25 mouse cellular contexts compared by ENCODE assay signal in the genomic region with DNA sequence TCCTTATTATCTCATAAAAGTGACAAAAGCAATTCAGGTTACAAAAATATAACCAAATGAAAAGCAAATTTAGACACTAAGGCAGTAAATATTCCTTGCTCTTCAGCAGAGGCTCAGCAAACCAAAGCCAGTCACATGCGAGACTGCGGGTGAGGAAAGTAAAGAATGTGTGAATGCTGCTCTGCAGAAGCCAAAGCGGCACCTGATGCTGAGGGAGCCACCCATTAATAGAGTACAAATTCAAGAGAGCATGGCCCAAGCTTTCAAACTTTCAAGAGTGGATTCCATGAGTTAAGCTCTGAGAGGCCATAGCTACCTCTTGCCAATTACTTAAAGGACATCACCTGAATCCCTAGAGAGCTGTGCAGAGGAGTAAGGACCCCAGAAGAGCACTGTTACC.
DNase-seq lines count a peak whose midpoint lies in the region; ATAC-seq and TF ChIP-seq lines count a peak whose summit lies in the region.
"Had no signal": no experiment of that assay in that cellular context is flagged by ENCODE, and none has a peak within 500 bp of the region (broad histone marks: within the 10 kb centered on the region; RNA-seq: fewer than 3 reads in every experiment).

No protein-coding gene starts in this region.

- no peak overlapping the region for H3K4me3 ChIP-seq in heart, adult 2 months
- no peak overlapping the region for H3K4me3 ChIP-seq in heart, embryonic 11.5 days (ENCODE audit: low read depth, low read length)
- no peak overlapping the region for H3K4me3 ChIP-seq in heart, embryonic 13.5 days
- no peak overlapping the region for H3K4me3 ChIP-seq in heart, embryonic 16.5 days (ENCODE audit: low read length)
- no peak overlapping the region for H3K4me3 ChIP-seq in heart, postnatal 0 days (ENCODE audit: low read depth, low read length)
- H3K4me3 ChIP-seq: forebrain, embryonic 10.5 days; forebrain, embryonic 13.5 days; hindbrain, embryonic 10.5 days; hindbrain, embryonic 13.5 days; intestine, embryonic 15.5 days had no signal

- TF ChIP-seq POLR2A in heart, adult 2 months (IDR thresholded peaks at IDR 0.05; ENCODE audit: insufficient read depth, low read depth, low read length): no peak

- no peak for DNase-seq in heart, adult 2 months
- DNase-seq in heart, adult 9 months (ENCODE audit: low spot score in 2 of 2): no peak
- no peak for DNase-seq in heart, adult 11 months
- peak; percentile 69 for DNase-seq in heart, postnatal 0 days (ENCODE audit: low spot score)
- DNase-seq in cerebellum, adult 9-10 months: no peak
- DNase-seq: adrenal gland, adult 8-10 months; adrenal gland, postnatal 25 days; cerebellum, adult 11-12 months; cerebellum, adult 8-10 months; cerebellum, postnatal 14 days; gastrocnemius, postnatal 10 days; gastrocnemius, postnatal 36 days; kidney, adult 11 months; kidney, adult 8-10 months had no signal

- H3K9ac ChIP-seq in heart, adult 2 months (ENCODE audit: low read depth, low read length): no peak overlapping the region
- no peak overlapping the region for H3K9ac ChIP-seq in heart, embryonic 11.5 days (ENCODE audit: low read depth, low read length)
- H3K9ac ChIP-seq in heart, embryonic 13.5 days: no peak overlapping the region
- H3K9ac ChIP-seq in heart, embryonic 16.5 days (ENCODE audit: low read length): no peak overlapping the region
- no peak overlapping the region for H3K9ac ChIP-seq in heart, postnatal 0 days (replicated peaks; ENCODE audit: low read depth, low read length)
- H3K9ac ChIP-seq: forebrain, embryonic 13.5 days; hindbrain, embryonic 13.5 days; intestine, embryonic 15.5 days had no signal

- H3K27ac ChIP-seq in heart, adult 2 months: peak overlapping the region; percentile 86
- no peak overlapping the region; the same call in 1 of the 2 replicates for H3K27ac ChIP-seq in heart, embryonic 11.5 days (ENCODE audit: low read depth, low read length)
- H3K27ac ChIP-seq in heart, embryonic 13.5 days (replicated peaks): peak overlapping the region; percentile 75
- H3K27ac ChIP-seq in heart, embryonic 16.5 days (ENCODE audit: low read length): peak overlapping the region; percentile 84
- H3K27ac ChIP-seq in heart, postnatal 0 days (ENCODE audit: low read depth): peak overlapping the region; percentile 82
- H3K27ac ChIP-seq: forebrain, embryonic 10.5 days; forebrain, embryonic 13.5 days; hindbrain, embryonic 10.5 days; hindbrain, embryonic 13.5 days; intestine, embryonic 15.5 days had no signal

- H3K4me2 ChIP-seq in heart, embryonic 11.5 days: no peak overlapping the region
- H3K4me2 ChIP-seq in heart, embryonic 13.5 days: no peak overlapping the region; the same call in 1 of the 2 replicates
- H3K4me2 ChIP-seq in heart, embryonic 16.5 days (ENCODE audit: low read depth, low read length): no peak overlapping the region
- no peak overlapping the region for H3K4me2 ChIP-seq in heart, postnatal 0 days (ENCODE audit: low read depth, low read length)
- H3K4me2 ChIP-seq: forebrain, embryonic 13.5 days; hindbrain, embryonic 13.5 days; intestine, embryonic 15.5 days had no signal

- intact Hi-C loops in heart, adult 2 months (cut with DNase I): no loop called here

- no peaks in the 10 kb centered on the region for H3K27me3 ChIP-seq in heart, adult 2 months (ENCODE audit: control insufficient read depth, insufficient read depth, low read length)
- no peaks in the 10 kb centered on the region for H3K27me3 ChIP-seq in heart, embryonic 11.5 days (ENCODE audit: control insufficient read depth, insufficient read depth, low read length)
- no peaks in the 10 kb centered on the region for H3K27me3 ChIP-seq in heart, embryonic 13.5 days (replicated peaks)
- no peaks in the 10 kb centered on the region for H3K27me3 ChIP-seq in heart, embryonic 16.5 days (ENCODE audit: control insufficient read depth, insufficient read depth, low read length)
- no peaks in the 10 kb centered on the region for H3K27me3 ChIP-seq in heart, postnatal 0 days (ENCODE audit: control insufficient read depth, insufficient read depth, low read length)
- H3K27me3 ChIP-seq: forebrain, embryonic 13.5 days; hindbrain, embryonic 13.5 days; intestine, embryonic 15.5 days had no signal

- no peaks in the 10 kb centered on the region for H3K9me3 ChIP-seq in heart, embryonic 11.5 days (replicated peaks; ENCODE audit: control insufficient read depth, low read length)
- H3K9me3 ChIP-seq in heart, embryonic 13.5 days: no peaks in the 10 kb centered on the region
- no peaks in the 10 kb centered on the region for H3K9me3 ChIP-seq in heart, embryonic 16.5 days (replicated peaks; ENCODE audit: control insufficient read depth, low read length)
- no peaks in the 10 kb centered on the region for H3K9me3 ChIP-seq in heart, postnatal 0 days (replicated peaks; ENCODE audit: control insufficient read depth, low read length)
- H3K9me3 ChIP-seq: forebrain, embryonic 10.5 days; forebrain, embryonic 13.5 days; hindbrain, embryonic 10.5 days; hindbrain, embryonic 13.5 days; intestine, embryonic 15.5 days had no signal

- peaks cover 11% of the 10 kb centered on the region for H3K36me3 ChIP-seq in heart, adult 2 months (ENCODE audit: control insufficient read depth, insufficient read depth, low read length)
- no peaks in the 10 kb centered on the region for H3K36me3 ChIP-seq in heart, embryonic 11.5 days (ENCODE audit: control insufficient read depth, insufficient read depth, low read length)
- peaks cover 23% of the 10 kb centered on the region for H3K36me3 ChIP-seq in heart, embryonic 13.5 days
- peaks cover 7% of the 10 kb centered on the region for H3K36me3 ChIP-seq in heart, embryonic 16.5 days (ENCODE audit: control insufficient read depth, insufficient read depth)
- peaks cover 15% of the 10 kb centered on the region for H3K36me3 ChIP-seq in heart, postnatal 0 days (replicated peaks; ENCODE audit: control insufficient read depth, insufficient read depth, low read length)
- H3K36me3 ChIP-seq: intestine, embryonic 15.5 days had no signal

- TF ChIP-seq CTCF in heart, adult 2 months (IDR thresholded peaks at IDR 0.05): no peak
- TF ChIP-seq CTCF in heart, postnatal 0 days (IDR thresholded peaks at IDR 0.05; ENCODE audit: low read depth): no peak

- WGBS in heart, adult 2 months: 75% methylated on average over 3 of the region's 3 CpGs
- WGBS in heart, embryonic 11.5 days (ENCODE audit: insufficient replicate concordance): 75% methylated on average over 3 of the region's 3 CpGs
- WGBS in heart, embryonic 13.5 days: 46% methylated on average over 3 of the region's 3 CpGs
- 38% methylated on average over 3 of the region's 3 CpGs for WGBS in heart, embryonic 16.5 days
- WGBS in heart, postnatal 0 days: 39% methylated on average over 3 of the region's 3 CpGs

- no peak for ATAC-seq in heart, embryonic 11.5 days (replicated peaks; ENCODE audit: insufficient number of reproducible peaks, low FRiP score, low TSS enrichment)
- ATAC-seq in heart, embryonic 13.5 days (ENCODE audit: extremely low read depth, insufficient number of reproducible peaks, low FRiP score, low TSS enrichment): 0 out of 2 replicates have a peak, but pooled peaks have one; percentile 31
- peak; percentile 74 for ATAC-seq in heart, embryonic 16.5 days (replicated peaks; ENCODE audit: extremely low read depth, insufficient read depth, low FRiP score)
- ATAC-seq in heart, postnatal 0 days (ENCODE audit: insufficient read depth, low read depth): peak; percentile 67
- ATAC-seq: activated CD4-positive, CD25-positive, alpha-beta regulatory T cell, adult 4 months; forebrain, embryonic 13.5 days; forebrain, embryonic 16.5 days; hindbrain, embryonic 16.5 days; intestine, embryonic 15.5 days had no signal

- peaks cover 3% of the 10 kb centered on the region for H3K79me2 ChIP-seq in heart, adult 2 months (replicated peaks; ENCODE audit: control insufficient read depth, insufficient read depth, low read length)

- H3K4me1 ChIP-seq in heart, adult 2 months (ENCODE audit: control insufficient read depth, insufficient read depth, low read length): peaks cover 12% of the 10 kb centered on the region
- H3K4me1 ChIP-seq in heart, embryonic 11.5 days (ENCODE audit: control insufficient read depth, insufficient read depth, low read length): peaks cover 20% of the 10 kb centered on the region
- H3K4me1 ChIP-seq in heart, embryonic 13.5 days: peaks cover 59% of the 10 kb centered on the region
- peaks cover 24% of the 10 kb centered on the region for H3K4me1 ChIP-seq in heart, embryonic 16.5 days (ENCODE audit: control insufficient read depth, insufficient read depth, low read length)
- peaks cover 28% of the 10 kb centered on the region for H3K4me1 ChIP-seq in heart, postnatal 0 days (ENCODE audit: control insufficient read depth, insufficient read depth)
- H3K4me1 ChIP-seq: forebrain, embryonic 10.5 days; hindbrain, embryonic 10.5 days; intestine, embryonic 15.5 days had no signal

- TF ChIP-seq EP300 in heart, adult 2 months (IDR thresholded peaks at IDR 0.05; ENCODE audit: insufficient read depth, low read depth, low read length): no peak
- TF ChIP-seq EP300 in heart, postnatal 0 days (IDR thresholded peaks at IDR 0.05; ENCODE audit: low read depth): peak; percentile 66
